Mouse (Mus musculus): ENCODE data around the gene Islr. TPM values are rescaled to one million over a fixed set of nuclear protein-coding genes. Genes with fewer than 3 reads are reported as not detected.

Islr gene
- polyA plus RNA-seq, 1 experiment from 2014 or later: 216 TPM

DNA sequence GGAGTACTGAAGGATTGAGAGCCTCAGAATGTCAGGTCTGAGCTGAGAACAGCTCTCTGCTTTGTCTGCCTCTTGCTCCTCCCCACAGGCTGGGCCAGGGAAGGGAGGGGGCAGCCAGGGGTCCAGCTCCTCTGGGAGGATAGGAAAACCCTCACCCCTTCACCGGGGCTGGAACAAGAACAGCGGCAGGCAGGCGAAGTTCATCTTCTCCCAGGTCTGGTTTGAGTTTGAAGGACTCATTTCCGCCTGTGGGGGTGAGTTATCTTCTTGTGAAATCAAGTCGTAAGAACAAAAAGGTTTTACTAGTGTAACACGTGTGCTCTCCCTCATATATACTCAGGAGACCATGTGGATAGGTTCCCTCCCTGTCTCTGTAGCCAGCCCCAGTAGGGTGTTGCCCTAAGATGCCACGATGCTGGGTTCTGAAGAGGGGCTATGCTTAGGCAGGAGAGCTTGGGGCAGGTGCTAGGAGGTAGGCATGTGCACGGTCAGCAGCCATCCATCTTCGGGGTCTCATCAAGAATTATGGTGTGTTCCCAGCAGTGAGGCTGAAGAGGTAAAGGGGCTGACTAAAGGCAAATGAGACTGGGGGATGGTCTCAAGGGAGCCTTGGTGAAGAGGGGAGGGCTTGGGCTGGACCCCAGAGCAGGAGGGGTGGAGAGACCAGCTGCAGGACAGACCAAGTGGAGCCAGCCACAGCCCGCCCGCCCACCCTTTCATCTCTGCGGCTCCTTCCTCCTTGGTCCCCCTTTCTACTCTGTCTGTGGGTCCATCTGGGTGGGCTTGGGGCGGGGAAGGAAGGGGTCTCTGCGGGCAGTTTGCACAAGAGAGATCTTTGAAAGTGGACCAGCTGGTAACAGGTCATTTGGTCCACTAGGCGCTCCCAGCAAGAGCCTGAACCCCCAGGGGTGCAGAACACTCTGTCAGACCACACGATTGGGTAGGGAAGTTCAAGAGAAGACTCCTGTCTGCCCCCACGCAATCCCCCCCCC, 69.9 kb downstream of the Islr start:
- H3K9ac ChIP-seq: no peak overlapping the region
- peak overlapping the region; percentile 54 for H3K27ac ChIP-seq
- peaks cover 74% of the 10 kb centered on the region for H3K4me1 ChIP-seq
- no peaks in the 10 kb centered on the region for H3K9me3 ChIP-seq
- no peaks in the 10 kb centered on the region for H3K36me3 ChIP-seq
- H3K27me3 ChIP-seq: 0 out of 2 replicates have a peak, but pooled peaks cover 2% of the 10 kb centered on the region
- 0 out of 2 replicates have a peak overlapping the region, but pooled peaks have one; percentile 17 for H3K4me2 ChIP-seq
- no peak overlapping the region for H3K4me3 ChIP-seq
- 8% methylated on average over 17 of the region's 17 CpGs for WGBS
- no peak for ATAC-seq (ENCODE audit: insufficient number of reproducible peaks, low FRiP score, low TSS enrichment, low read depth)

DNA sequence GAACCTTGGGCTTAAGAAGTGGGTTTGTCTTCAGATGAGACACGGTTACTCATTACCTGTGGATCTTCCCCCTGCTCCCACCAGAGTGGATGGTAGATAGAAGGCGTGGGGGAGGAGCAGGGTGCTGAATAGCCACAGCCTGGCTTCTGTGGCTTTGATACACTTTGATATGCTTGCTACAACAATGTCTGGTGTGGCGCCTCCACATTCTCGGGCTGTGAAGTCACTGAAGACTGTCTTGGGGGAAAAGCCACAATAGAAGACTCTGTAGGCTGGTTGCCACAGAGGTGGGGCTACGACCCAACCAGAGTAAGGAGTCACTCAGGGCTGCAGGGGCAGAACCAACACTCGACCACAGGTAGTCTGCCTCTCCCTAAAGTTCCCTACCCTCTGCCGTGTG, 72.4 kb downstream of the Islr start:
- no peak for ATAC-seq (ENCODE audit: insufficient number of reproducible peaks, low FRiP score, low TSS enrichment, low read depth)
- WGBS: 70% methylated on average over 7 of the region's 7 CpGs
- H3K27me3 ChIP-seq: 0 out of 2 replicates have a peak, but pooled peaks cover 2% of the 10 kb centered on the region

DNA sequence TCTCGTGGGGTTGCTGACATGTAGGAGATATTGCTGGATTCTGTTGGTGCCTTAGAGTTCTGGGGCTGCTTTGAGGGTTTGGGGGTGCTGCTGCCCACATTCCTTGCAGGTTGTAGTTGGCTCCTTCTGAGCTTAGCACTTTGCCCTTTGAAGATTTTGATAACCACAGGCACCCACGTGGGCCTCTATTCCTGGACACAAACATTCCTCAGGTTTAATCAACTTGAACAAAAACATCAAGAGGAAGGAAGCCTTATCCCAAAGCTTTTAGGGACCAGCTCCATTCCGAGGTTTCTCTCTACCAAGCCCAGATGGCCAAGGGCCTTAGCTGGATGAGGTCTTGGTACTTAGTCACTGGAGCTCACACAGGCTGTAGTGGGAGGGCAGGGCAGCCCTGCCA, 73.2 kb downstream of the Islr start:
- peaks cover 68% of the 10 kb centered on the region for H3K4me1 ChIP-seq
- no peak overlapping the region for H3K9ac ChIP-seq
- no peak overlapping the region for H3K27ac ChIP-seq
- H3K36me3 ChIP-seq: no peaks in the 10 kb centered on the region
- H3K4me2 ChIP-seq: no peak overlapping the region
- ATAC-seq (ENCODE audit: insufficient number of reproducible peaks, low FRiP score, low TSS enrichment, low read depth): no peak
- WGBS: 46% methylated on average over 3 of the region's 3 CpGs
- H3K9me3 ChIP-seq: no peaks in the 10 kb centered on the region
- 0 out of 2 replicates have a peak, but pooled peaks cover 2% of the 10 kb centered on the region for H3K27me3 ChIP-seq
- no peak overlapping the region for H3K4me3 ChIP-seq

More for the DNA sequence above, 72.4 kb downstream of the Islr start:
- H3K4me3 ChIP-seq: no peak overlapping the region
- peaks cover 76% of the 10 kb centered on the region for H3K4me1 ChIP-seq
- H3K9me3 ChIP-seq: no peaks in the 10 kb centered on the region
- no peaks in the 10 kb centered on the region for H3K36me3 ChIP-seq
- no peak overlapping the region for H3K4me2 ChIP-seq
- H3K27ac ChIP-seq: no peak overlapping the region
- H3K9ac ChIP-seq: no peak overlapping the region

DNA sequence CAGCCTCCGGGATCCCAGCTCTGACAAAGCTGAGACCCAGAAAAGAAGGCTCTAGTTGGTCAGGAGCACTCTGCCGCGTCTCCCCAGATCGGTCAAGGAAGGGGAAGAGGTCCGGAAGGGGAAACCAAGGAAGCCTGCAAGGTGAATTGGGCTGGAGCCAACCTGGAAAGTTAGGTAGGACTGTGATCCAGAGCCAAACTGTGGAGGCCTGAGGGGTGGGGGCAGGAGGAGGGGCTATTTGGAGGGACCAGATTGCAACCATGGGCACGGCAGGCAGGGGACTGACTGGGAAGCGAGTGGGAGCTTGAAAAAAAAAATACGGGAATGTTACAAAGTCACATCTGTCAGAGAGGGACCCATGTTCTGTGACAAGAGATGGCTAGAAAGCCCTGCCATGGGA, 74.6 kb downstream of the Islr start:
- peak overlapping the region; percentile 67 for H3K27ac ChIP-seq
- H3K4me2 ChIP-seq: peak overlapping the region; percentile 12
- WGBS: 15% methylated on average over 8 of the region's 8 CpGs
- no peak overlapping the region for H3K9ac ChIP-seq
- H3K9me3 ChIP-seq: no peaks in the 10 kb centered on the region
- H3K4me1 ChIP-seq: peaks cover 62% of the 10 kb centered on the region
- H3K27me3 ChIP-seq: 0 out of 2 replicates have a peak, but pooled peaks cover 2% of the 10 kb centered on the region
- no peak for ATAC-seq (ENCODE audit: insufficient number of reproducible peaks, low FRiP score, low TSS enrichment, low read depth)
- H3K4me3 ChIP-seq: peak overlapping the region; percentile 8; the same call in 1 of the 2 replicates
- H3K36me3 ChIP-seq: no peaks in the 10 kb centered on the region

DNA sequence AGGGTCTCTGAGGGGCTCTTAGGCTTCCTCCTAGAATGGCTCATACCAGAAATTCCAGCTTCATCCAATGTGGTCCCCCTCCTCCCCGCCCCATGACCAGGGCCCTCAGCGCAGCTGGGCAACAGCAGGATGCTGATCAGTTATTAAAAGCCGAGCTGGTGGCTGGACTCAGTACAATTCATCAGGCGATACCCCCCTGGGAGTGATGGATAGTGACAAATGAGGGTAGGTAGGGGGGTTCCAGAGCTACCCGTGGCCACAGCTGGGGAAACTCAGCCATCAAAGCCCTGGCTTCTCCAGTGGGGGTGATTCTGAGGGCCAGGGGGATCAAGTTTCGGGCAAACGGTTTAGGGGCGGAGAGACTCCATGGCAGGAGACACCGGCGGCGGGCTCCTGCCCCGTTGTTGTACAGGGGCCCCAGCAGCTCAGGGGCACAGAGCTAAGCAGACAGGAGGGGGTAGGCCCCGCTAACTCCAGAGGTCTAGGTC, 75.1 kb downstream of the Islr start:
- 6% methylated on average over 13 of the region's 13 CpGs for WGBS
- Histone ChIP-seq H3K36me3 (no peaks in the 10 kb centered on the region), H3K4me2 (peak overlapping the region; percentile 12), H3K27ac (peak overlapping the region; percentile 67), H3K4me1 (peaks cover 62% of the 10 kb centered on the region), H3K9me3 (no peaks in the 10 kb centered on the region), H3K9ac (no peak overlapping the region), H3K27me3 (0 out of 2 replicates have a peak, but pooled peaks cover 2% of the 10 kb centered on the region), H3K4me3 (peak overlapping the region; percentile 8; the same call in 1 of the 2 replicates)
- no peak for ATAC-seq (ENCODE audit: insufficient number of reproducible peaks, low FRiP score, low TSS enrichment, low read depth)

DNA sequence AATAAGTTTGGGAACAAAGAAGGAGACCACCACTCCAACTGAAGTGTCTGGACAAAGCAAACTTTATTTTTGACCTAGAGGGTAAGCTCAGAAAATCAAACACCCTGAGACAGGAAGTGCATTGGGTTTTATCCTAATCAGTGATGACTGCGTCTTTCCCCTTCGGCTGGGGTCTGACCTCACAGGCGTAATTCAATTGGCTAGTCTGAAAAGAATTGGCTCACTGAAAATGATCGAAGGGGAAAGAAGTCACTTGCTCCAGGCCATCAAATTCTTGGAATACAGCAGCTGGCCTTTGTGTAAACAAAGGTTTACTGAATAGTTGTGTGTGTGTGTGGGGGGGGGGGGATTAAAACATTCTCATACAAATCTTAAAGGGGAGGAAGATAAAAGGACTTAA, 78.3 kb downstream of the Islr start:
- peaks cover 43% of the 10 kb centered on the region for H3K4me1 ChIP-seq

DNA sequence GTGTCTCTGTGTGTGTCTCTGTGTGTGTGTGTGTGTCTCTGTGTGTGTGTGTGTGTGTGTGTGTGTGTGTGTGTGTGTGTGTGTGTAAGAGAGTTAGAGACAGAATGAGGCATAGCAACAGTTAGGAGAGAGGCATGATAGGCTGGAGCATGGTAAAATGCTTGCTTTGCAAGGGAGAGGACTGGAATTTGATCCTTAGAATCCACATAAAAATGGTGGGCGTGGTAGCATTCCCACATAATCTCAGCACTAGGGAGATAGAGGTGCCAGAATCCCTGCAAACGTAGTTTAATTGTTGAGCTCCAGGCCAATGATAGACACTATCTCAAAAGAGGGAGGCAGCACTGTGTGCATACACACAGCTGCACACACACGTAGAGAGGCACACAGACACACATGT, 79.0 kb downstream of the Islr start:
- no peak for ATAC-seq (ENCODE audit: insufficient number of reproducible peaks, low FRiP score, low TSS enrichment, low read depth)
- Histone ChIP-seq H3K4me1 (peaks cover 42% of the 10 kb centered on the region), H3K4me2 (no peak overlapping the region), H3K4me3 (no peak overlapping the region), H3K36me3 (no peaks in the 10 kb centered on the region), H3K9me3 (no peaks in the 10 kb centered on the region), H3K27ac (0 out of 2 replicates have a peak overlapping the region, but pooled peaks have one; percentile 33), H3K27me3 (no peaks in the 10 kb centered on the region), H3K9ac (no peak overlapping the region)
- WGBS: 21% methylated on average over 3 of the region's 3 CpGs

More for the DNA sequence above, 78.3 kb downstream of the Islr start:
- Histone ChIP-seq H3K9ac (no peak overlapping the region), H3K27me3 (no peaks in the 10 kb centered on the region), H3K36me3 (no peaks in the 10 kb centered on the region), H3K27ac (no peak overlapping the region), H3K4me2 (no peak overlapping the region), H3K9me3 (no peaks in the 10 kb centered on the region), H3K4me3 (no peak overlapping the region)
- no peak for ATAC-seq (ENCODE audit: insufficient number of reproducible peaks, low FRiP score, low TSS enrichment, low read depth)
- WGBS: 45% methylated on average over 4 of the region's 4 CpGs

DNA sequence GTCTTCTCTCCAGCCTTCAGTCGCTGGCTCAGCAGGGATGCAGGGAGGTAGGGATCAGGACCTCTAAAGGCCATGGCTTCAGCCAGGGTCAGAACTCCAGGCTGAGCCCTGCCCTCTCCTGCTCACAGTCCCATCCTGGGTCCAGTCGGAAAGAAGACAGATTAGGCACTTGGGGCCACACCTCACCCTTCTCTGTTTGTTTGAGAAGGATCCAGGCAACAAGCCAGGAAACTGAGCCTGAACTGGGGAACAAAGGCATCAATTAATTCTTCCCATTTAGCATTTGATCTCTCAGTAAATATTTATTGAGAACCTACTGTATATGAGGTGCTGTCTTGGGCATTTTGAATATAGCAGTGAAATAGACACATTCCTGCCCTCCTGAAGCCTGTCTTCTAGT, 85.4 kb downstream of the Islr start, which contains the start of gene Ccdc33:
Ccdc33 (minus strand) TSS at position 153 of the 400 bp plus-strand sequence.
- ATAC-seq (ENCODE audit: insufficient number of reproducible peaks, low FRiP score, low TSS enrichment, low read depth): no peak
- no peaks in the 10 kb centered on the region for H3K9me3 ChIP-seq
- H3K36me3 ChIP-seq: no peaks in the 10 kb centered on the region
- no peak within 1 kb of the TSS for H3K4me2 ChIP-seq
- H3K4me1 ChIP-seq: peaks cover 29% of the 10 kb centered on the region
- H3K4me3 ChIP-seq: no peak within 1 kb of the TSS
- H3K9ac ChIP-seq: no peak within 1 kb of the TSS
- 27% methylated on average over 2 of the region's 2 CpGs for WGBS
- 0 out of 2 replicates have a peak, but pooled peaks cover 2% of the 10 kb centered on the region for H3K27me3 ChIP-seq
- no peak within 1 kb of the TSS for H3K27ac ChIP-seq

DNA sequence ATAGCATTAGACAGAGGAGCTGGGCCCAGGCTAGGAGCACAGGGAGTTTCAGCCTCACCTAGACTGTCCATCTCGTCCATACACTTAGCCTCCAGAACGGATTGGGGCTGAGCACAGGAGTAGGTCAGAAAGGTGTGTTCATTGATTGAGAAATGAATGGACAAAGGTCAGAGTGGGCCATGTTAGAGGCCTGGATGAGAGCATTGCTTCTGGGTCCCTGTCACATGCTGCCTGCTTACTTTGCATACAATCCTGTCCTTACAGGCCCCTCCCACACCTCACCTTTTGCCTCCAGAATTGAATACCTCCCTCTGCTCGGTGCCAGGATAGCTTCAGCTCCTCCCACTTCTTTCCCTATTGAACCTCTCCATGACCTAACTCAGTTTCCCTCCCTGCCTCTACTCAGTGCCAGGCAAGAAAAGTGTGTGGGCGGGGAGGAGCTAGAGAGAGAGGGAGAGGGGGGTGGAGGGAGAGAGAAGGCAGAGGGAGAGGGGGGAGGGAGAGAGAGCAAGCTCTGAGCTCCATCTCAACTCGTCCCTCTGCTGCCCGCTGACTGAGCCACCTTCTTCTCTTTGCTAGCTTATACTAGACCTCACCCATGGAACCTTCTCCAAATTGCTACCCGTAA, 88.0 kb downstream of the Islr start:
- no peak overlapping the region for H3K27ac ChIP-seq

DNA sequence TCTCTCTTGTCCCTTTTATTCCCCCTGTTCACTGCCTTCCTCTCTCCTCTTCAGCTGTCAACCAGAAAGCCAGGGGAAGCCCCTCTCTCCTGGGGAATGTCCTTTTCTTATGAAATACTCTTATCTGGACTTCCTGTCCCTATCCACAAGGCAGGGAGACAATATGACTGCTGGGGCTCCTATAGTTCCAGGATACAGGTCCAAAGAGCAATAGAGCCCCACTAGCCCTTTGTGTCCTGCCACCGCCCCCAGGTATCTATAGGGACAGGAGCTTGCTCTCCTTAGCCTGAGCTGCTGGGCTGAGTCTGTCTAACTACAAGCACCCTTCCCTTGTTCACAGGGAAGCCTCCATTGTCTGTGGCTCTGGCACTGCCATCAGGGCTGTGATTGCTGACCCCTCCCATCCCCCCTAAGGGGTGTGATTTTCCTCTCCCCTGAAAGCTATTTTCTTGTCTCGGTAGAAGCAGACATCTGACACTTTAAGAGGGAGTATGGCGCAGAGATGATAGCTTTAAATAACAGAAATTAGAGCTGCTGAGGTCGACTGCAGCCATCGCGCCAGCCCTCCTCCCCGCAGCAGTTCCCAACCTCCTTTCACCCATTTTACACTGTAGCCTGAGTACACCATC, 88.7 kb downstream of the Islr start:
- WGBS: 33% methylated on average over 7 of the region's 7 CpGs
- no peak overlapping the region for H3K4me3 ChIP-seq
- H3K4me1 ChIP-seq: peaks cover 57% of the 10 kb centered on the region
- 0 out of 2 replicates have a peak, but pooled peaks cover 2% of the 10 kb centered on the region for H3K27me3 ChIP-seq
- H3K4me2 ChIP-seq: no peak overlapping the region
- no peaks in the 10 kb centered on the region for H3K9me3 ChIP-seq
- H3K9ac ChIP-seq: no peak overlapping the region
- no peaks in the 10 kb centered on the region for H3K36me3 ChIP-seq
- H3K27ac ChIP-seq: no peak overlapping the region
- no peak for ATAC-seq (ENCODE audit: insufficient number of reproducible peaks, low FRiP score, low TSS enrichment, low read depth)

More for the DNA sequence above, 88.0 kb downstream of the Islr start:
- no peaks in the 10 kb centered on the region for H3K9me3 ChIP-seq
- 43% methylated on average over 7 of the region's 7 CpGs for WGBS
- H3K4me1 ChIP-seq: peaks cover 51% of the 10 kb centered on the region
- no peak overlapping the region for H3K4me2 ChIP-seq
- H3K36me3 ChIP-seq: no peaks in the 10 kb centered on the region
- no peak overlapping the region for H3K4me3 ChIP-seq
- no peak for ATAC-seq (ENCODE audit: insufficient number of reproducible peaks, low FRiP score, low TSS enrichment, low read depth)
- H3K9ac ChIP-seq: no peak overlapping the region
- 0 out of 2 replicates have a peak, but pooled peaks cover 2% of the 10 kb centered on the region for H3K27me3 ChIP-seq

DNA sequence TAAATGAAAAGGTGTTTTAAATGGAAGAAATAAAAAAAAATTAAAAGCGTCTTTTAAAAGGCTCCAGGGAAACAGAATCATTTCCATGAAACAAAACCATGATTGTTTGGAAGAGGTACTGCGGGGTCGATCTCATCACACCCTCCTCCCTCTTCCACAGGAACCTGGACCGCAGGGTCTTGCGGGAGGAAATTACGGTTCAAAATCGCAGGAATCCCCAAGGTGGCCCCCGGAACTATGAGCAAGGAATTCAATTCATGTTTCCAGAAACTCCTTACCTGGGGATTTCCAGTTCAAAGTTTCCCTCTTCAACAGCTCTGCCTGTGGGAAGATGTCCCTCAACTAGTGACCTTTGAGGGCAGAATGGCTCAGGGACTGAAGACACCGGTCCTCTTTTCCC, 90.1 kb downstream of the Islr start:
- Histone ChIP-seq H3K27me3 (0 out of 2 replicates have a peak, but pooled peaks cover 2% of the 10 kb centered on the region), H3K36me3 (no peaks in the 10 kb centered on the region), H3K9me3 (no peaks in the 10 kb centered on the region), H3K27ac (peak overlapping the region; percentile 44; the same call in 1 of the 2 replicates), H3K4me1 (peaks cover 60% of the 10 kb centered on the region), H3K4me2 (peak overlapping the region; percentile 44), H3K9ac (no peak overlapping the region), H3K4me3 (no peak overlapping the region)
- no peak for ATAC-seq (ENCODE audit: insufficient number of reproducible peaks, low FRiP score, low TSS enrichment, low read depth)
- WGBS: 5% methylated on average over 9 of the region's 9 CpGs

Data from limb, embryonic 15.5 days (tissue).